Mouse (Mus musculus) hindbrain, embryonic 12.5 days (tissue): ENCODE data around the gene Qtrt1. TPM values are rescaled to one million over a fixed set of nuclear protein-coding genes. Genes with fewer than 3 reads are reported as not detected.

ENCODE experiments used
- polyA plus RNA-seq: library from polyadenylated mRNA; unstranded; fragments of >200 nt; fragmentation: Nextera tagmentation; extraction: Ambion mirVana; gene quantifications from 2 replicates; pipeline ENCODE4 v1.2.1, GENCODE M21; 2016

The Qtrt1 gene
- polyA plus RNA-seq, 1 experiment from 2014 or later, result 47.8 TPM

Other genes with a start within 250 kb of the Qtrt1 start
- 11.4 and 11.7 TPM in 2 replicates for gene Pde4a, start 246.1 kb upstream of the Qtrt1 start, polyA plus RNA-seq
- gene Keap1, start 172.5 kb upstream of the Qtrt1 start, polyA plus RNA-seq, result 54.8 and 55.6 TPM in 2 replicates
- gene S1pr5, start 163.4 kb upstream of the Qtrt1 start, polyA plus RNA-seq, result 1.5 and 1.9 TPM in 2 replicates
- 43.4 and 46.8 TPM in 2 replicates for gene Atg4d, start 146.5 kb upstream of the Qtrt1 start, polyA plus RNA-seq
- 18.1 and 23.6 TPM in 2 replicates for gene Kri1, start 123.9 kb upstream of the Qtrt1 start, polyA plus RNA-seq
- gene Cdkn2d, start 120.4 kb upstream of the Qtrt1 start, polyA plus RNA-seq, result 72.0 and 72.7 TPM in 2 replicates
- 3.2 and 7.6 TPM in 2 replicates for gene Ap1m2, start 99.5 kb upstream of the Qtrt1 start, polyA plus RNA-seq
- gene Slc44a2, start 91.1 kb upstream of the Qtrt1 start, polyA plus RNA-seq, result 86.8 and 93.2 TPM in 2 replicates
- 283 and 294 TPM in 2 replicates for gene Ilf3, start 44.0 kb upstream of the Qtrt1 start, polyA plus RNA-seq
- 81.0 and 83.9 TPM in 2 replicates for gene Dnm2, start 13.1 kb downstream of the Qtrt1 start, polyA plus RNA-seq
- gene Tmed1, start 98.4 kb downstream of the Qtrt1 start, polyA plus RNA-seq, result 80.4 and 81.9 TPM in 2 replicates
- gene AB124611, start 114.3 kb downstream of the Qtrt1 start, polyA plus RNA-seq, result 3.7 and 6.0 TPM in 2 replicates
- 76.7 and 77.9 TPM in 2 replicates for gene Carm1, start 135.1 kb downstream of the Qtrt1 start, polyA plus RNA-seq
- 56.5 and 61.0 TPM in 2 replicates for gene Timm29, start 180.9 kb downstream of the Qtrt1 start, polyA plus RNA-seq
- 19.4 and 21.5 TPM in 2 replicates for gene Yipf2, start 181.0 kb downstream of the Qtrt1 start, polyA plus RNA-seq
- 173 and 181 TPM in 2 replicates for gene Smarca4, start 204.3 kb downstream of the Qtrt1 start, polyA plus RNA-seq